Mouse (Mus musculus) forebrain, embryonic 16.5 days (tissue): Measurements from ENCODE around the gene Stxbp6. TPM values are rescaled to one million over a fixed set of nuclear protein-coding genes. Genes with fewer than 3 reads are reported as not detected.

Source experiments
- ATAC-seq: fragments of 200-750 bp; cut with Nextera tagmentation; 2 replicates; pipeline ENCODE4 v1.8.0; 2017; ENCODE audit warnings: mild to moderate bottlenecking, moderate library complexity
- H3K27ac ChIP-seq: fragments of 300-500 bp; sonication (generic); 2 replicates; pipeline ENCODE4 v1.5.1; 2014; ENCODE audit warnings: low read length, control low read depth
- H3K27me3 ChIP-seq: fragments of 300-500 bp; sonication (generic); replicated peaks from 2 replicates; pipeline ENCODE4 v1.6.1; 2014; ENCODE audit warnings: low read length; ENCODE audit not compliant: control insufficient read depth, insufficient read depth
- H3K36me3 ChIP-seq: fragments of 300-500 bp; sonication (generic); 2 replicates; pipeline ENCODE4 v1.6.1; 2014; ENCODE audit not compliant: control insufficient read depth, insufficient read depth
- H3K4me1 ChIP-seq: fragments of 300-500 bp; sonication (generic); replicated peaks from 2 replicates; pipeline ENCODE4 v1.6.1; 2014; ENCODE audit warnings: low read length; ENCODE audit not compliant: control insufficient read depth, insufficient read depth
- H3K4me2 ChIP-seq: fragments of 300-500 bp; sonication (generic); 2 replicates; pipeline ENCODE4 v1.6.1; 2014; ENCODE audit warnings: mild to moderate bottlenecking, low read length, control low read depth
- H3K4me3 ChIP-seq: fragments of 300-500 bp; sonication (generic); replicated peaks from 2 replicates; pipeline ENCODE4 v1.5.1; 2014; ENCODE audit warnings: mild to moderate bottlenecking, low read length, control low read depth
- H3K9ac ChIP-seq: fragments of 300-500 bp; sonication (generic); replicated peaks from 2 replicates; pipeline ENCODE4 v1.6.1; 2014; ENCODE audit warnings: low read depth, low read length, control low read depth
- H3K9me3 ChIP-seq: fragments of 300-500 bp; sonication (generic); 2 replicates; pipeline ENCODE4 v1.6.1; 2016; ENCODE audit warnings: low read length; ENCODE audit not compliant: control insufficient read depth
- WGBS: fragments of 180-500 bp; shearing (Covaris S2); extraction: QIAGEN DNeasy Blood & Tissue Kit; methylation state at CpG from one replicate; pipeline ENCODE4 v1.1.7; 2014; 5-methylcytosine and 5-hydroxymethylcytosine counted together
- polyA plus RNA-seq: library from polyadenylated mRNA; unstranded; fragments of >200 nt; fragmentation: Nextera tagmentation; extraction: Ambion mirVana; gene quantifications from 2 replicates; pipeline ENCODE4 v1.2.1, GENCODE M21; 2015

Gene Stxbp6
- polyA plus RNA-seq, 1 experiment from 2014 or later: 13.6 TPM

DNA sequence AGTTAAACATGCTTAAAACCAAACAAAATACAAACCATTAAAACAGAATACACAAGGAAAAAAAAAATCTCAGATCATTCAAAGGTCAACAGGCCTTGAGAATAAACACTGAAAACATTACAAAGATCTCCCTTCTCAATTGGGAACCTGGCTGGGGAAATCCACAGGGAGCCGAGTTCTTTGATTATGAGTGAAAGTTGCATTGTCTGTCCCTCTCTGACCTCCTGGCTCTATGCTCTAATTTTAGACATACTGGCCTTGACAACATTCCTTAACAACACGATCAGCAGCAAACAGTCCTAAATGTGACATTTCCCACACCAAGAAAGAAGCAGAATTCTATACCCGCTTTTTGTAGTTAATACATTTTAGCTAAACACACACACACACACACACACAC lies 187.7 kb downstream of the Stxbp6 start:
- H3K4me1 ChIP-seq: no peaks in the 10 kb centered on the region
- H3K4me3 ChIP-seq: no peak overlapping the region
- no peak overlapping the region for H3K9ac ChIP-seq
- ATAC-seq: no peak
- H3K4me2 ChIP-seq: no peak overlapping the region
- WGBS: 18% methylated on average over 3 of the region's 3 CpGs
- no peaks in the 10 kb centered on the region for H3K9me3 ChIP-seq
- no peaks in the 10 kb centered on the region for H3K27me3 ChIP-seq
- H3K27ac ChIP-seq: no peak overlapping the region
- H3K36me3 ChIP-seq: no peaks in the 10 kb centered on the region

GRCm38 (mm10) chr12:44872697-44873096 lies 201.8 kb downstream of the Stxbp6 start:
- no peaks in the 10 kb centered on the region for H3K27me3 ChIP-seq
- H3K27ac ChIP-seq: no peak overlapping the region
- no peak for ATAC-seq
- H3K4me2 ChIP-seq: no peak overlapping the region
- no peaks in the 10 kb centered on the region for H3K4me1 ChIP-seq
- WGBS: 76% methylated on average over 2 of the region's 2 CpGs
- H3K4me3 ChIP-seq: no peak overlapping the region
- no peaks in the 10 kb centered on the region for H3K36me3 ChIP-seq
- no peaks in the 10 kb centered on the region for H3K9me3 ChIP-seq
- H3K9ac ChIP-seq: no peak overlapping the region

GRCm38 (mm10) chr12:44865442-44865841 lies 209.1 kb downstream of the Stxbp6 start:
- Histone ChIP-seq H3K9me3 (no peaks in the 10 kb centered on the region), H3K9ac (no peak overlapping the region), H3K27ac (no peak overlapping the region), H3K4me1 (no peaks in the 10 kb centered on the region), H3K27me3 (no peaks in the 10 kb centered on the region), H3K4me3 (no peak overlapping the region), H3K4me2 (no peak overlapping the region), H3K36me3 (no peaks in the 10 kb centered on the region)
- WGBS: 87% methylated on average over 3 of the region's 3 CpGs
- no peak for ATAC-seq

GRCm38 (mm10) chr12:44859454-44859853 lies 215.1 kb downstream of the Stxbp6 start:
- Histone ChIP-seq H3K4me2 (no peak overlapping the region), H3K9ac (no peak overlapping the region), H3K9me3 (no peaks in the 10 kb centered on the region), H3K4me1 (peaks cover 4% of the 10 kb centered on the region; the same call in 1 of the 2 replicates), H3K4me3 (no peak overlapping the region), H3K27ac (no peak overlapping the region), H3K36me3 (no peaks in the 10 kb centered on the region), H3K27me3 (no peaks in the 10 kb centered on the region)
- WGBS: 60% methylated on average over 5 of the region's 5 CpGs
- ATAC-seq: no peak

- ATAC-seq: peak; percentile 78
- 22% methylated on average over 4 of the region's 4 CpGs for WGBS
- Histone ChIP-seq H3K36me3 (no peaks in the 10 kb centered on the region), H3K9ac (no peak overlapping the region), H3K4me1 (peaks cover 4% of the 10 kb centered on the region; the same call in 1 of the 2 replicates), H3K4me3 (no peak overlapping the region), H3K9me3 (no peaks in the 10 kb centered on the region), H3K4me2 (no peak overlapping the region), H3K27me3 (no peaks in the 10 kb centered on the region), H3K27ac (no peak overlapping the region)
These were observed 216.2 kb downstream of the Stxbp6 start for GRCm38 (mm10) chr12:44858110-44858885.

DNA sequence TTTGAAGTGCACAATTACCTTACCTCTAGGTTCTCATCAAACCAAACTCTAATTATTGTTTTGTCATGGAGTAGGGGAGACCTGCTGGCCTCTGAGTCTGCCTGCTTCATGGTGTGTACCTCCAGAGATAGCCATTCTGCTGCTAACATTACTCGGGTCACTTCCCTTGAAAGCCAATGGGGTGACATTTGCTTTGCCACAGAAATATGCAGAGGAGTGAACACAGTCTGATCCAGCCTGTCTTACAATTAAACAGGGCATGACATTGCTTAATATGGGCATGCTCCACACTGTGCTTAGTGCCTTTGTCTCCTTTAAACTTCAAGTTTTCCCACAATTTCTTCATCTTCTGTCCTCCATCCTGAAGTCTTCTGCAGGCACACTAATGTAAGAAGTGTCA lies 222.5 kb downstream of the Stxbp6 start:
- H3K4me2 ChIP-seq: no peak overlapping the region
- no peaks in the 10 kb centered on the region for H3K36me3 ChIP-seq
- no peak overlapping the region for H3K9ac ChIP-seq
- WGBS: 81% methylated on average over 1 of the region's 1 CpGs
- H3K27me3 ChIP-seq: no peaks in the 10 kb centered on the region
- no peaks in the 10 kb centered on the region for H3K9me3 ChIP-seq
- no peak overlapping the region for H3K27ac ChIP-seq
- no peak overlapping the region for H3K4me3 ChIP-seq
- H3K4me1 ChIP-seq: no peaks in the 10 kb centered on the region
- no peak for ATAC-seq

DNA sequence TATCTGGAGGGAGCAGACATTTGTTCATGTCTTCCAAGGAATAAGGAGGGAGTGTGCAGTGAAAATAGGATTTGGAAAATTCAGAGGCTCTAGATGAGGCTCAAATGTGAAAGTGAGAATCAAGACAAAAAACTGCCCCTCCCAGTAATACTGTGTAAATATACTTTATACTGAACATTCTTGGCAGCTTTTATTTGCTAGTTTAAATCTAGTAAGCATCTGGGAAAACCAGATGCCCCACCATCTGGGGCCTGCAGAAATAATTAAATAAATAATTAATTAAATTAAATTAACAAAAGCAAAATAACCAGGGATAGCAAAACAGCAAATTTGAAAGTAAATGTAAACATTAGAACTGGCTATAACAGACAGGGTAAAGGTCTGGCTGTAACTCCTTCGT lies 224.0 kb downstream of the Stxbp6 start:
- peak; percentile 49; the same call in 1 of the 2 replicates for ATAC-seq
- 28% methylated on average over 1 of the region's 1 CpGs for WGBS
- H3K27ac ChIP-seq: no peak overlapping the region

DNA sequence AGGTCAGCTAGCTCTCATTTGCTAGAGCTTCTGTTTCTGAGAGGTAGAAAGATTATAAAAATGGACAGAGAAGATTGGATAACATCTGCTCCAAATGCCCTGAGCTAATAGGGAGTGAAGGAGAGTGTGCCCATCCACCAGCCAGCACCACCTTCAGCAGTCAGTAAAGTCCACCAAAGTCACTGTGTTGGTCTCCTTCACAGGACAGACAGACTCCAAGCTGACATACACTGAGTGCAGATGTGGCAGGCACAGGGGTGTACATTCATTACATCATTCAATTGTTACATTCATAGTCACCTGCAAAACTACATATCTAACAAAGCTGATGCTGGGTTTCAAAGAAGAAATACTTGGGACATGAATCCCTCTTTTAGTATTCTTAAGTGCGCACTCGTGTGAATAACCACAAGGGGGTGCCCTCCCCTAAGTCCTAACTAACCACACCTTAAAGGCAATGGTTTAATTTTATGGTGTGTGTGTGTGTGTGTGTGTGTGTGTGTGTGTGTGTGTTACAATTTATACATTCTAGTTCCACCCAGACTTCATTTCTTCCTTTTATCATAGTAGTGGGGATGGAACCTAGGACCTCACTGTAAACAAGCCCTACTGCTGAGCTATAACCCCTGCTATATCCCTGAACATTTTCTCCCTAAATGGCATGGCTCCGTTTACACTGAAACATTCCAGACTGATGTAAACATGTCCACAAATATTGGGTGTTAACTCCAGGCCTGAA lies 225.9 kb downstream of the Stxbp6 start:
- peak; percentile 69 for ATAC-seq
- no peak overlapping the region for H3K4me2 ChIP-seq
- H3K27ac ChIP-seq: no peak overlapping the region
- H3K27me3 ChIP-seq: no peaks in the 10 kb centered on the region
- H3K9me3 ChIP-seq: no peaks in the 10 kb centered on the region
- WGBS: 53% methylated on average over 3 of the region's 3 CpGs
- H3K36me3 ChIP-seq: no peaks in the 10 kb centered on the region
- H3K9ac ChIP-seq: no peak overlapping the region
- no peaks in the 10 kb centered on the region for H3K4me1 ChIP-seq
- no peak overlapping the region for H3K4me3 ChIP-seq

More for the DNA sequence above, 224.0 kb downstream of the Stxbp6 start:
- Histone ChIP-seq H3K4me2 (no peak overlapping the region), H3K9me3 (no peaks in the 10 kb centered on the region), H3K36me3 (no peaks in the 10 kb centered on the region), H3K4me3 (no peak overlapping the region), H3K27me3 (no peaks in the 10 kb centered on the region), H3K9ac (no peak overlapping the region), H3K4me1 (no peaks in the 10 kb centered on the region)

DNA sequence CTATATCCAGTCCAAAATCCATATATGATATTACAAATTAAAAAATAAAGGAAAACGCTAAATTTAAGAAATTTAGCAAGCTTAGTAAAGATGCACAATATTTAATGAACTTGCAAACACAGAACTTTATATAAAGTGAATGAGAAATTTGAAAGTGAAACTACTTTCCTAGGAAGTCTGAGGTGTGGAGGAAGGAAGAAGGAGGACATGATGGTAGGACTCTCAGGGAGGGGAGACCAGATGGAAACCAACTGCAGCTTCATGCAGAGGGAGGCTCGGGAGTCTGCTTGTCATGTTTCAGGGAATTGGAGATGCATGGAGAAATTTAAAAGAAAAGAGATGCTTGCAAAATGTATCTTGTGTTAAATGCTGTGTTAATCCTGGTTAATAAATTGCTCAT lies 233.9 kb downstream of the Stxbp6 start:
- 55% methylated on average over 2 of the region's 2 CpGs for WGBS
- ATAC-seq: no peak
- no peak overlapping the region for H3K4me2 ChIP-seq

More for the DNA sequence above, 233.9 kb downstream of the Stxbp6 start:
- Histone ChIP-seq H3K9ac (no peak overlapping the region), H3K9me3 (no peaks in the 10 kb centered on the region), H3K27ac (no peak overlapping the region), H3K27me3 (no peaks in the 10 kb centered on the region), H3K4me3 (no peak overlapping the region), H3K36me3 (no peaks in the 10 kb centered on the region), H3K4me1 (peaks cover 10% of the 10 kb centered on the region)
